Mouse (Mus musculus): ENCODE data around the gene Phf12. TPM values are rescaled to one million over a fixed set of nuclear protein-coding genes. Genes with fewer than 3 reads are reported as not detected.

The Phf12 gene
- 100 to 1,000 TPM; 128 to 137 TPM for total RNA-seq (2023)

DNA sequence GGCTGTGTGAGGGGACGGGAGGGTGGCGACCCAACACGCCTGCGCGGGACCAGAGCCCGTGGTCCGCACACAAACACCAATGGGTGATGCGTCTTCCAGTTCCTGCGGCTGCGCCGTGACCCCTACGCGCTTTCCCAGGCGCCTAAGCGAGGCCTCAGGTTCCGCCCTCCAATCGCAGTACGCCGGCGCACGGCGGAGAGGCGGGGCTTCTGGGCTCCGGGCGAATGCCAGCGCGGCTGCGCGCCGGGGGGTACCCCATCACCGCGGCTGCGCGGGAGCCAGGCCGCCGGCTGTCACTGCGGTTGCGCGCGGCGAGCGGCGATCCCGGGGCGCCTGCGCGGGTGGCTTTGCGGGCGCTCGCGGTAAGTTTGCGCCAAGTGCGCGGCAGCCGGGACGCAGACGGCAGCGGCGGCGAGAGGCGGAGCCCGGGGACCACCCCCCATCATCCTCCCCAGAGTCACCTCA, at the start of gene Phf12:
TSS of gene Phf12 (plus strand) at position 314 of the 465 bp plus-strand sequence.

DNA sequence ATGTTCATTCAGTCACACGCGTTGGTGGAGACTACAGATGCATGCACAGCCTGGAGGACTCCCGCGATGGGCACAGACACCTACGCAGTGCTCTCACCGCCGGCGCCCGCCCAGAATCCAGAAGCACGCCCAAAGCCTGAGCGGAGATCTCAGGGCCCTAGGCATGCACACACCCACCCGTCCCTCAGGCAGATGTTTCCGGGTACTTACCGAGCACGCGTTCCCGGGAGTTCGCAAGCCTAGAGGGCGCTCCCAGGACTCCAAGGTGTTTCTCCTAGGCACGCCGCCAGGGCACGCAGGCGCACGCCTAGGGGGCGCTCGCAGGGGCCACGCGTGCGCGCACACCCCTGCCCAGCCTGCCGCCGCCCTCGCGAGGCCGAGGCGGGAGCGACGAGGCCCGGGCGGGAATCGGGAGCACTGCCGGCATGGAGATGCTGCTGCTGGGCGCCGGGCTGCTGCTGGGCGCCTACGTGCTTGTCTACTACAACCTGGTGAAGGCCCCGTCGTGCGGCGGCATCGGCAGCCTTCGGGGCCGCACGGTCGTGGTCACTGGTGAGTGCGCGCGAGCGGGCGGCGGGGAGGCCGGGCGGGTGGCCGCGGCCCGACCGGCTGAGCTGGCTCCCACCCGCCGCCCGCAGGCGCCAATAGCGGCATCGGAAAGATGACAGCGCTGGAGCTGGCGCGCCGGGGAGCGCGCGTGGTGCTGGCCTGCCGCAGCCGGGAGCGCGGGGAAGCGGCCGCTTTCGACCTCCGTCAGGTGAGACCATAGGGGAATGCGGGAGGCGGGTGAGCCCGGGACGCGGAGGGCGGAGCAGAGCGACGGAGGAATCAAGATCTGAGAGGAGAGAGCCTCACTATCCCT, 49.6 kb downstream of the Phf12 start, which contains the start of gene Dhrs13:
TSS of gene Dhrs13 (plus strand) at position 334 of the 862 bp plus-strand sequence.

DNA sequence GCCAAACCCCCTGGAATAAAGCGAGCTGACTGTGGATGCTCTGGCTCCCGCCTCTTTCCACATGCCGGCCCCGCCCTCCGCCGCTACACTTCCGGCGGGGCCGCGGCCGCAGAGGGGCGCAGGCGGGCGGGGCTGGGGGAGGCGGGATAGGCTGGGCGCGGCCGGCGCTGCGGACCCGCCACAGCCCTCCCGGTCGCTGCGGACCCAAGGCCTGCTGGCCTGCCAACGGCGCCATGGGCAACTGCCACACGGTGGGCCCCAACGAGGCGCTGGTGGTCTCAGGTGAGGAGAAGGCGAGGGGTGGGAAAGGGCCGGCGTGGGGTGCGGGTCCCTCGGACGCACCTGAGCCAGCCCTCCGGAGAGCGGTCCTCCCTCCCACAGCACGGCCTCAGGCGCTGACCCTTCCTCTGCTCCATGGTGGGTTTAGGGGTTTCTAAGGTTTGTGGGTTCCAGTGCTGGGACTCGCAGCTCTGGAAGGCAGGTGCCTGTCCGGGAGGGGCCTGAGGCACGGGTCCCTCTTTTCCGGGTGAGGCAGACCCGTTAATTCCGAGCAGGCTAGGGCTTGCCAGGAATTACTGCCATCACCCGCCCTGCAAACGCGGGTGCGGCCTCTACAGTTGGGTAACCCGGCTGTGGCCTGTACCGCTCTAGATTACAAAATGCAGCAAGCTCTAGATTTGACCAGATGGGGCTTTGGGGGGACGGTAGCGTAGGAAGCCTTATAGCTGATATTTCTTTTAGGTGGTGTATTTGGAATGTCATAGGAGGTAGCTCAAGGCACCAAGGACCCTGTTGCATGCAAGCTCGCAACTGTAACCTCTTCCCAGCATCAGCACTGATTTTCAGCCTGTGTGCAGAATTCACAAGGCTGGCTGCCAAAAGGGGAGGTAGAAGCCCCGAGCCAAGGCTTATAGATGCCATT, 55.5 kb downstream of the Phf12 start, which contains the start of gene Flot2:
TSS of gene Flot2 (plus strand) at position 101 of the 922 bp plus-strand sequence.

Other genes with a start within 250 kb of the Phf12 start
- 10 to 100 TPM; 66.0 to 67.4 TPM for gene Myo18a, start 219.5 kb upstream of the Phf12 start, total RNA-seq (2023)
- gene Gm10277, start 195.0 kb upstream of the Phf12 start, total RNA-seq (2023) = not detected
- under 1 TPM in 1 of 2 experiments, not detected in 1; 0.35 TPM for gene Pipox, start 88.7 kb upstream of the Phf12 start, total RNA-seq (2023)
- gene Sez6, start 52.0 kb upstream of the Phf12 start, total RNA-seq (2023) = not detected
- gene Dhrs13, start 49.5 kb downstream of the Phf12 start, total RNA-seq (2023) = 1 to 10 TPM; 3.8 to 5.0 TPM
- gene Flot2, start 55.2 kb downstream of the Phf12 start, total RNA-seq (2023) = 10 to 100 TPM; 31.6 to 32.5 TPM
- 10 to 100 TPM; 27.6 to 32.2 TPM for gene Eral1, start 97.6 kb downstream of the Phf12 start, total RNA-seq (2023)
- 10 to 100 TPM; 17.5 to 20.0 TPM for gene Fam222b, start 111.9 kb downstream of the Phf12 start, total RNA-seq (2023)
- gene Traf4, start 182.8 kb downstream of the Phf12 start, total RNA-seq (2023) = 10 to 100 TPM; 29.3 to 32.7 TPM
- gene Nek8, start 193.9 kb downstream of the Phf12 start, total RNA-seq (2023) = 1 to 10 TPM; 6.8 to 10.0 TPM
- 1 to 10 TPM; 6.0 to 7.5 TPM for gene Tlcd1, start 194.0 kb downstream of the Phf12 start, total RNA-seq (2023)
- gene Rpl23a, start 200.8 kb downstream of the Phf12 start, total RNA-seq (2023) = 1,000 to 10,000 TPM; 3,453 to 3,575 TPM
- 1 to 10 TPM in 1 of 2 experiments, not detected in 1; 1.1 TPM for gene Rab34, start 205.7 kb downstream of the Phf12 start, total RNA-seq (2023)
- not detected for gene Proca1, start 210.6 kb downstream of the Phf12 start, total RNA-seq (2023)

All from T-cell, adult 66 days (primary cell).